Mouse (Mus musculus) forebrain, embryonic 10.5 days (tissue): ENCODE data around the gene Ank. TPM values are rescaled to one million over a fixed set of nuclear protein-coding genes. Genes with fewer than 3 reads are reported as not detected.
A peak's percentile ranks its signal among the peaks of the same experiment; 100 is the strongest.

Experiments
- DNase-seq: peaks from one replicate; pipeline ENCODE4 v3.0.0-alpha.2; 2017; ENCODE audit warnings: low spot score; ENCODE audit errors: extremely low spot score
- H3K27ac ChIP-seq: fragments of 300-500 bp; sonication (generic); 2 replicates; pipeline ENCODE4 v1.5.1; 2016; ENCODE audit warnings: mild to moderate bottlenecking
- H3K27me3 ChIP-seq: fragments of 300-500 bp; sonication (generic); 2 replicates; pipeline ENCODE4 v1.6.1; 2016; ENCODE audit warnings: mild to moderate bottlenecking; ENCODE audit not compliant: poor library complexity, severe bottlenecking
- H3K36me3 ChIP-seq: fragments of 300-500 bp; sonication (generic); replicated peaks from 2 replicates; pipeline ENCODE4 v1.6.1; 2016; ENCODE audit warnings: mild to moderate bottlenecking, moderate library complexity
- H3K4me1 ChIP-seq: fragments of 300-500 bp; sonication (generic); 2 replicates; pipeline ENCODE4 v1.6.1; 2016
- H3K4me3 ChIP-seq: fragments of 300-500 bp; sonication (generic); 2 replicates; pipeline ENCODE4 v1.5.1; 2016; ENCODE audit warnings: mild to moderate bottlenecking, moderate library complexity
- H3K9me3 ChIP-seq: fragments of 300-500 bp; sonication (generic); 2 replicates; pipeline ENCODE4 v1.6.1; 2016; ENCODE audit warnings: mild to moderate bottlenecking, moderate library complexity
- WGBS: fragments of 180-500 bp; shearing (Covaris S2); methylation state at CpG from one replicate; pipeline ENCODE4 v1.1.7; 2016; 5-methylcytosine and 5-hydroxymethylcytosine counted together
- polyA plus RNA-seq: library from polyadenylated mRNA; unstranded; fragments of >200 nt; fragmentation: Nextera tagmentation; extraction: Ambion mirVana; gene quantifications from 2 replicates; pipeline ENCODE4 v1.2.1, GENCODE M21; 2016

Gene Ank
- polyA plus RNA-seq, 1 experiment from 2014 or later: 5.5 TPM

DNA sequence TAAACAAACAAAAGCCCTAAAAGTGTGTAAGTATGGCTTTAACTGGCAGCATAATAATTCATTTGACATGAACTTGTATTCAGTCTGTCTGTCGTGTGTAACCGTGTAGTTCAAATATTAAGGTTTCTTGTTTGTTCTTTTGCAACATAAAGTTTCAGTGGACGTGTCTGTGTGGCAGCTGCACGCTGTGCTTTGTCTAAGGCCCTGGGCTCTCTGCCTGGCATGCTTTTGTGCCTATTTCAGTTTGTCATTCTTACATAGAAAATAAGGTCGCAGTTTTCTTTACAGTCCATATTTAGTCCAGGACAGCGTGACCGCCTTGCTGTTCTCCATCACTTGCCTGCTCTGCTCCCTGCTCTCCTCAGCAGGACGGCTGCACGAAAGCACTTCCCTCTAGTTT, 5.8 kb downstream of the Ank start:
- peaks cover 12% of the 10 kb centered on the region for H3K27me3 ChIP-seq
- DNase-seq: no peak
- H3K9me3 ChIP-seq: no peaks in the 10 kb centered on the region
- H3K27ac ChIP-seq: no peak overlapping the region
- no peaks in the 10 kb centered on the region for H3K36me3 ChIP-seq
- H3K4me3 ChIP-seq: no peak overlapping the region
- 85% methylated on average over 9 of the region's 9 CpGs for WGBS
- H3K4me1 ChIP-seq: peaks cover 8% of the 10 kb centered on the region

DNA sequence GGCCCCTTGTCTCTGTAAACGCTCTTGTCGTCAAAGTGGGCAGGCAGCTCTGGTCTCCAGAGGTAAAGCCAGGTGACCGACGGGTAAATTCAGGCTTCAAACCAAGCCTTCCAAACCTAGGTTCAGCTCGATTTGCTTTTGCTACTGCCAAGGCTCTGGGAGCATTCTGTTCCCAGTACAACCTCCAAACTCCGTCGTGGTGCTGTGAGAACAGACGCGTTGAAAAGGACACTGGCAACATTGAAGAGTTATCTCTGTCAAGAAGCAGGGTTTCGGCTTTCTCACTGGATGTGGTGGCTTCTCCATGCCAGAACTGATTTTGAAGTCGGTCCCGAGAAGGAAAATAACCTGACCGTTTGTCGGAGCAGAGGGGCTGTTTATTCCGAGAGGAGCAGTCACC, 9.5 kb downstream of the Ank start:
- 82% methylated on average over 15 of the region's 15 CpGs for WGBS
- H3K27ac ChIP-seq: no peak overlapping the region
- no peaks in the 10 kb centered on the region for H3K4me1 ChIP-seq
- H3K9me3 ChIP-seq: no peaks in the 10 kb centered on the region
- H3K36me3 ChIP-seq: no peaks in the 10 kb centered on the region
- H3K4me3 ChIP-seq: no peak overlapping the region
- no peaks in the 10 kb centered on the region for H3K27me3 ChIP-seq
- DNase-seq: no peak

DNA sequence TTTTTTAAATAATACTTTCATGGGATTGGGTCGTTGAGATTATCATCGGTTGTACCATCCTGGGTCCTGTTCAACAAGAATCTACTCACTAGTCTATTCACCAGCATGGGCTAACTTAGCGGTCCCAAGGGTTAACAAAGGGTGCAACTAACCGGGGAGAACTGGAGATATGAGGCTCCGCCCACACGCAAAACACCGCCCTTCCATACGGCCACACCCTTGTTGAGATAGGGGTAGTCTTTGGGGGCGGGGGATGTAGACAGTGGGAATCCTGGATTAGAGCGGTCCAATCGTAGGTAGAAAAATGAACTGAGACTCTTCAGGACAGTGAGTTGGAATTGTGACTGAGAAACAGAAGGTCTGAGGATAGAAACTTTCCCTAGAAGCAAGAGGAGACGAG, 10.2 kb downstream of the Ank start:
- DNase-seq: no peak
- Histone ChIP-seq H3K9me3 (no peaks in the 10 kb centered on the region), H3K4me3 (no peak overlapping the region), H3K27me3 (no peaks in the 10 kb centered on the region), H3K36me3 (no peaks in the 10 kb centered on the region), H3K4me1 (no peaks in the 10 kb centered on the region), H3K27ac (no peak overlapping the region)
- 87% methylated on average over 12 of the region's 12 CpGs for WGBS

DNA sequence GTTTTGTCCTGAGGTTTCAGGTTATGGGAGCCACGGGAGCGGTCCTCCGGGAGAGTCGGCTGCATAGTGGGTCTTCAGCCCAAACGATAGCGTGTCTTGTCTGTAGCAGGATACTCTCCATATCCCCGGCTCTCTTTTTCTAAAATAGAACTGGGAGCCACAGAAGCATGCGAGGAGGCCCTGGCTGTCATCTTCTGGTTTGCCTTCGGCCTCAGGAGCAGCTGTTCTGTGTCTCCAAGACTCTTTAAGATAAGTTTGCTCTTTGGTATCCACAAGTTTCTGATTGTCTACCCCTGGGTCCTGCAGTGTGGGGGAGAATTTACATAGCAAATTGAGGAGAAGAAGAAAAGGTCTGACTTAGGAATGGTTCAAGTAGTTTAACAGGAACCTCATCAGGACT, 10.7 kb downstream of the Ank start:
- Histone ChIP-seq H3K27ac (no peak overlapping the region), H3K36me3 (no peaks in the 10 kb centered on the region), H3K27me3 (no peaks in the 10 kb centered on the region), H3K4me3 (no peak overlapping the region), H3K4me1 (no peaks in the 10 kb centered on the region), H3K9me3 (no peaks in the 10 kb centered on the region)
- DNase-seq: no peak
- 94% methylated on average over 9 of the region's 9 CpGs for WGBS

DNA sequence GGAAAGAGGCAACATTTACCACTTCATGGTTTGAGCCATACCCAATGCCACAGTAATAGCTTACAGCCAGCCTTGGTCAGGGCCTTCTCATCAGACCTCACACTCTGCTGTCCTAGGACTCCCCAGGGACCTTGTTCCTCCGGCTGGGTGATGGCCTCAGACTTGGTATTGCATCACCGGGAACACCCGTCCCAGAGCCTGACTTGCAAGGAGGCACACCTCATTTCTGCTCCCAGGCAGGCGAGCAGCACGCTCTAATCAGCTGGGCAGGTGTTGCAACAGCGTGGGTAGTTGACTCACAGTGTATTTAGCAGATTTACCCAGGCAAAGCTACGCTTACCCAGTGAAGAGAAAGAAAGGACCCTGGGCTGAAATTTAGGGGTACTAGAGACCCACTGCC, 11.2 kb downstream of the Ank start:
- Histone ChIP-seq H3K27me3 (no peaks in the 10 kb centered on the region), H3K27ac (no peak overlapping the region), H3K9me3 (no peaks in the 10 kb centered on the region), H3K36me3 (no peaks in the 10 kb centered on the region), H3K4me1 (no peaks in the 10 kb centered on the region), H3K4me3 (no peak overlapping the region)
- WGBS: 88% methylated on average over 7 of the region's 7 CpGs
- DNase-seq: no peak

DNA sequence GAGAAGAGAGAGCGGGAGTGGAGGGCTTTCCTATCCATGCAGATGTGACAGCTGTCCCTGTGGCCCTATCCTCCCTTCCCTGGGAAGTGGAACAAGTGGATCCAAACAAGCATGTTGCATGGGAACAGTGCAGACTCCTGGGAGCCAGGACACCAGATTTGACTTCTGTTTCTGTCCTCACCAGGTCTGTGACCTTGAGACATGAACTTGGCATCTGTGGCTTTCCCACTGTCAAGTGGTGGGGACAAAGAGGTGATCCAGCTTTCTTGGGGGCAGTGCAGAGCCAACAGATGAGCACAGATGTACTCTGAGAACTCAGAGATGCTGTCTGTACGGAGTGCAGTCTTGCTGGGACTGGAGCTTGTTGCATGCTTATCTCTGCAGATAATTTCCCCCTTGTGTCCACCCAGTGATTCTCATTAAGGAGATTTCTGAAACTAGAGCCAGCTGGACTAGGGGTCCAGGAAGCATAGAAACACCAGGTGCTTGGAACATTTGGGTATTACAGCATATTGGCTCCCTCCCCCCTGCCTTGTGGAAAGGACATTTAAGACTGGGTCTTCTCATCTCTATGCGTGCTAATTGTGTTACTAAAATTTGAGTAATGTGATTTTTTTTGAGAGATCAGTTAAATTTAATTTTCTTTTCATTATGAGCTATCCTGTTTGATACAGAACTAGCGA, 14.0 kb downstream of the Ank start:
- H3K4me3 ChIP-seq: no peak overlapping the region
- H3K27me3 ChIP-seq: no peaks in the 10 kb centered on the region
- H3K9me3 ChIP-seq: no peaks in the 10 kb centered on the region
- peaks cover 10% of the 10 kb centered on the region for H3K4me1 ChIP-seq
- no peaks in the 10 kb centered on the region for H3K36me3 ChIP-seq
- no peak overlapping the region for H3K27ac ChIP-seq
- no peak for DNase-seq
- 86% methylated on average over 4 of the region's 4 CpGs for WGBS

DNA sequence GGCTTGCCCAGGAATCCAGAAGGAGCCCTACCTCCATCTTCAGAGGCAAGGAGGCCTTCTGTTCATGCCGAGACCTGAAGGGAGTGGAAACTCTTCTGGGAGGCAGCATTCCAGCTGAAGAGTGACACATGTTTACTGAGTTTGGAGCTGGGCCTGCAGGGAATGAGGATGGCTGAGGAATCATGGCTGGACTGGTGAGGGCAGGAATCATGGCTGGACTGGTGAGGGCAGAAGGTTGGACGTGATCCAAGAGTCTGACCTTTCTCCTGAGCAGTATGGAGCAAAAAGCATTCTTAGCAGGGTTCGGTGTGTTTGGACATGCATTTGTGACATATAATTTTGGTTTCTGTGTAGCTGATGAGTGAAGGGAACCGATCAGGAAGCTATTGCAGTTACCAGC, 15.5 kb downstream of the Ank start:
- Histone ChIP-seq H3K4me1 (peaks cover 25% of the 10 kb centered on the region), H3K27ac (no peak overlapping the region), H3K36me3 (no peaks in the 10 kb centered on the region), H3K4me3 (no peak overlapping the region), H3K27me3 (no peaks in the 10 kb centered on the region), H3K9me3 (no peaks in the 10 kb centered on the region)
- WGBS: 88% methylated on average over 4 of the region's 4 CpGs
- no peak for DNase-seq

DNA sequence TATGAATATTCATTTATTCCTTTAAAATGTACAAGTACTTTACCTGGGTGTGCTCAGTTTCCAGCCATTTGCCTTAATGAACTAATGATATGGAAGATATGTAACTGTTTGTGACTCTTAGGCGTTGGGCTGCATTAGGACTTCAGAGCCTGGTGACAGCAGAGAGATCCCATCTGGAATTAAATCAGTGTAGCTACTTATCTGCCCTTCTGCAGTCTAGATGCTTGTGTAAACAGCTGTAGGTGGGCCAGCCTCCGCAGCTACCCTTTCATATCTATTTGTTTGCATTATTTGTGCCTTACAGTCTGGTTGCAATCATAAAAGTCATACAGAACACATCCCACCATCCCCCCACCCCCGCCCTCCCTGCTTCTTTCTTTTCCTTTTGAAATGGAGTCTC, 16.7 kb downstream of the Ank start:
- Histone ChIP-seq H3K9me3 (no peaks in the 10 kb centered on the region), H3K4me1 (peaks cover 38% of the 10 kb centered on the region), H3K36me3 (no peaks in the 10 kb centered on the region), H3K27ac (no peak overlapping the region), H3K4me3 (no peak overlapping the region), H3K27me3 (no peaks in the 10 kb centered on the region)
- WGBS: 74% methylated on average over 3 of the region's 3 CpGs
- no peak for DNase-seq

DNA sequence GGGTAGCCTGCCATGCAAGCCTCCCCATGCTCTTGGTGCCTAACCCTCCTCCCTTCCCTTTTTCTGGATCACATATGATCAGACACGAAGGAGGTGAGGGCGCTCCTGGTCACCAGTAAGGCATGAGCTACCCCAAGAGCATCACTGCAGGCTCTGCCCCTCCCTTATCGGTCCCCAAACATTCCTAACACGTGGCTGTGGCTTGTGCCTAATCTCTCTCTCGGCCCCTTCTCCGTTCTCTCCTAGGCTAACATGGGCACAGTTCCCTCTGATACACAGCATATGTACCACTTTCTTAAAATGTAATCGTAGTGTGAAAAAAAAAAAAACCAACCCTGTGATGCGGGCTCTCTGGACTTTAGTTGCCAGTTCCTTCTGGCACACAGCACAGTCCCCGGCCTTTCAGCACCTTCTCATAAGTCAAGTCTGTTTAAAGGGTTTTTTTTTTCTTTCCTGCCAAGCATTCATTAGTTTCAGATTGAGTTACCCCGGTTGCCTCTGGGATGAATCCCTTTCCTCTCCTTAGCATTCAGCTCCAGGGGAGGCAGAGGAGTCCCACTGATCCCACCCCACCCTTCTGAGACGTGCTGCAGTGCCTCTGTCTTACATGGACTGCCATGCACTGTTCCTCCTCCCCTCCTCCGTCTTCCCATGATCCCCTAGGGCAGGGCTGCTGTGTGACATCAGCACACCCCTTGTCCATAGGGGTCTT, 19.2 kb downstream of the Ank start:
- WGBS: 29% methylated on average over 12 of the region's 12 CpGs
- H3K27ac ChIP-seq: peak overlapping the region; percentile 65
- no peaks in the 10 kb centered on the region for H3K27me3 ChIP-seq

DNA sequence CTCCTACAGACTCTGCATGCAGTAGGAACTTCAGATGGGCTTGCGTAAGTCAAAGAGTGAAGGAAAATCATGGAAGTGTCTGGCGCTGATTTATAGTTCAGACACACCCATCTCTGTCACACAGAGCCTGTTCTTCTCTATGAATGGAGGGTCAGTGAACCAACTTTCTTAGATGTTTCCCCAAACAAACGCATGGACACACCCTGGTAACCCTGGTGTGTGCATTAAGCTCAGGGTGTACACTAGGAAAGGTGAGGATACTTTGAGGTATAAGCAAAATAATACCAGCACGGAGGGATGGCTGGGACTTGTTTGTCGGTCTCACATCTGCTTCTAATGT, 19.8 kb downstream of the Ank start:
- H3K4me3 ChIP-seq: no peak overlapping the region
- peaks cover 51% of the 10 kb centered on the region for H3K4me1 ChIP-seq
- no peak for DNase-seq
- no peaks in the 10 kb centered on the region for H3K36me3 ChIP-seq
- peak overlapping the region; percentile 65 for H3K27ac ChIP-seq
- no peaks in the 10 kb centered on the region for H3K27me3 ChIP-seq
- H3K9me3 ChIP-seq: no peaks in the 10 kb centered on the region
- 74% methylated on average over 5 of the region's 5 CpGs for WGBS

More for the DNA sequence above, 19.2 kb downstream of the Ank start:
- Histone ChIP-seq H3K4me3 (no peak overlapping the region), H3K9me3 (no peaks in the 10 kb centered on the region), H3K36me3 (no peaks in the 10 kb centered on the region), H3K4me1 (peaks cover 49% of the 10 kb centered on the region)
- no peak for DNase-seq

DNA sequence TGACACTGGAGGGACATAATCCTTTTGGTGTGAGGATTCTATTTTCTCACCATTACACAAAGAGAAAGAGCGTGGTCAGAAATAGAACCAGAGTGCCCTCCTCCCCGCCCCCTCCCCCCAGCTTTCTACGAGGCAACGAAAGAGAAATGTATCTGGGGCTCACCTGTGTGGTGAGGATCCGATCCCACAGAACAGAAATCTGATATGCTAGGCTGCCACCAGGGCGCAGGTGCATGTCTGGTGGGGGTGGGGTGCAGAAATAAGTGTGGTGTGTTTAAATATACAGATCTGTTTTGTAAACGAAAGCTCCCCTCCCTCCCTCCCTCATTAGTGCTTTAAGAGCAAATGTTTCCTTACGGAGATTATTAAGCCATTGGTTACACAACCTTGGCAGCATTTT, 20.6 kb downstream of the Ank start:
- Histone ChIP-seq H3K4me3 (no peak overlapping the region), H3K27me3 (no peaks in the 10 kb centered on the region), H3K9me3 (no peaks in the 10 kb centered on the region), H3K4me1 (peaks cover 51% of the 10 kb centered on the region), H3K27ac (0 out of 2 replicates have a peak overlapping the region, but pooled peaks have one; percentile 20), H3K36me3 (no peaks in the 10 kb centered on the region)
- DNase-seq: no peak
- 60% methylated on average over 8 of the region's 8 CpGs for WGBS

DNA sequence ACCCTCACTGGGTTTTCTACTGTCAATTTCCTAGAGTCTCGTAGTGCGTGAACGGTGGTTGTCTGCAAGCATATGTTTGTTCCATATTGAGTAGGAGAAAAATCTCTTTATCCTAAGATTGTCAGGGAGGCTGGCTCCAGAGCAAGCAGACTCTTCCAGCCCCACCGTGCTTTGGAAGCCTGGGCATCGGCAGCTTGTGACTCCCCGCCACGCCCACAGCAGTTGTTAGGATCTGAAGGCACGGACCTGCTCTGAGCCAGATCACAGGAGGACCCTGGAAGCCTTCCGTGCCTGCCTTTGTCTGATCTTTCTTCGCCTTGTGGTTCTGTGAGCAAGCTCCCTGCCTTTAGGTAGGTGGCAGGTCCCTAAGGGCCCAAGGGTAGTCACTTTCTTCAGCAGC, 21.6 kb downstream of the Ank start:
- Histone ChIP-seq H3K4me1 (peaks cover 56% of the 10 kb centered on the region), H3K27me3 (no peaks in the 10 kb centered on the region)

DNA sequence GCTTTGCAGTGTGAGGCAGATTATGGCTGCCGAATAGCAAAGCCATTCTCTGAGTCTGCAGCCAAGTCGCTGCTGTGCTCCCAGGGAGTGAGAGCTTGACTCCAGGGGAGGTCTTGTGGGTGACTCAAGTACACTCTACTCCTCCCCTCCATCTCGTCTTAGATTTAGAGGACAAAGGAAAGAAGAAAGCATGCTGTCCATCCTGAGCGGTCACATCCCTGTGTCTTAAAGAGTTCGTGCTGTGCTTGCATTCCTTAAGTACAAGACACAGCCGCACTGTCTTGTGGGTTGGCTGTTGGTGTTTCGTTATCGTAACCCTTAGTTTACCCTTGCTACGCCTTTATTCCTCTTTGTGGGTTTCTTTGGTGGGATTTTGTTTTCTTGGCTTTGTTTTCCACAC, 24.2 kb downstream of the Ank start:
- H3K9me3 ChIP-seq: no peaks in the 10 kb centered on the region
- H3K27ac ChIP-seq: no peak overlapping the region
- no peaks in the 10 kb centered on the region for H3K36me3 ChIP-seq
- WGBS: 64% methylated on average over 9 of the region's 9 CpGs
- H3K27me3 ChIP-seq: no peaks in the 10 kb centered on the region
- no peak overlapping the region for H3K4me3 ChIP-seq
- peaks cover 69% of the 10 kb centered on the region for H3K4me1 ChIP-seq
- no peak for DNase-seq

More for the DNA sequence above, 21.6 kb downstream of the Ank start:
- 50% methylated on average over 10 of the region's 10 CpGs for WGBS
- H3K4me3 ChIP-seq: no peak overlapping the region
- no peaks in the 10 kb centered on the region for H3K9me3 ChIP-seq
- H3K36me3 ChIP-seq: no peaks in the 10 kb centered on the region
- DNase-seq: no peak
- H3K27ac ChIP-seq: 0 out of 2 replicates have a peak overlapping the region, but pooled peaks have one; percentile 13
